Mouse (Mus musculus) spleen, adult 2 months (tissue): ENCODE results near the gene Lrfn3. TPM values are rescaled to one million over a fixed set of nuclear protein-coding genes. Genes with fewer than 3 reads are reported as not detected.

Source experiments
- DNase-seq, 2 experiments: peaks; one replicate each; pipeline versions ENCODE4 v3.0.0 to v3.0.0-alpha.2; 2012 to 2021; ENCODE audit warnings: low spot score in 2 of 2, low read depth in 1 of 2
- H3K27ac ChIP-seq: fragments of 200-500 bp; 2 replicates; pipeline ENCODE4 v1.5.1; 2012; ENCODE audit warnings: low read length, inconsistent platforms; ENCODE audit not compliant: insufficient read depth
- H3K27me3 ChIP-seq: fragments of 200-500 bp; 2 replicates; pipeline ENCODE4 v1.6.1; 2012; ENCODE audit warnings: mild to moderate bottlenecking, moderate library complexity, low read length, inconsistent platforms; ENCODE audit not compliant: control insufficient read depth, insufficient read depth
- H3K36me3 ChIP-seq: fragments of 200-500 bp; 2 replicates; pipeline ENCODE4 v1.6.1; 2012; ENCODE audit warnings: mild to moderate bottlenecking, low read length, inconsistent platforms; ENCODE audit not compliant: control insufficient read depth, insufficient read depth
- H3K4me1 ChIP-seq: fragments of 200-500 bp; 2 replicates; pipeline ENCODE4 v1.6.1; 2011; ENCODE audit warnings: inconsistent platforms; ENCODE audit not compliant: control insufficient read depth, insufficient read depth, insufficient read length
- H3K4me3 ChIP-seq: fragments of 200-500 bp; 2 replicates; pipeline ENCODE4 v1.5.1; 2011; ENCODE audit warnings: mild to moderate bottlenecking, inconsistent platforms; ENCODE audit not compliant: insufficient read depth, insufficient read length; ENCODE audit errors: extremely low read depth
- CTCF ChIP-seq: fragments of 200-500 bp; IDR thresholded peaks from 2 replicates; pipeline ENCODE4 v1.5.1; 2011; ENCODE audit warnings: mild to moderate bottlenecking, inconsistent platforms; ENCODE audit not compliant: insufficient read depth, insufficient read length, insufficient replicate concordance; ENCODE audit errors: extremely low read depth
- POLR2A ChIP-seq: fragments of 200-500 bp; IDR thresholded peaks from 2 replicates; pipeline ENCODE4 v1.6.1; 2011; ENCODE audit warnings: low read depth, low read length, inconsistent platforms
- WGBS: fragments of 180-500 bp; shearing (Covaris S2); methylation state at CpG from one replicate; pipeline ENCODE4 v1.1.7; 2018; 5-methylcytosine and 5-hydroxymethylcytosine counted together
- polyA plus RNA-seq: library from polyadenylated mRNA; depleted of rRNA; stranded (reverse); fragments of >200 nt; gene quantifications from 2 replicates; pipeline ENCODE4 v1.2.3, GENCODE M21; 2012

The Lrfn3 gene
- polyA plus RNA-seq, 1 experiment = 2.7 TPM

DNA sequence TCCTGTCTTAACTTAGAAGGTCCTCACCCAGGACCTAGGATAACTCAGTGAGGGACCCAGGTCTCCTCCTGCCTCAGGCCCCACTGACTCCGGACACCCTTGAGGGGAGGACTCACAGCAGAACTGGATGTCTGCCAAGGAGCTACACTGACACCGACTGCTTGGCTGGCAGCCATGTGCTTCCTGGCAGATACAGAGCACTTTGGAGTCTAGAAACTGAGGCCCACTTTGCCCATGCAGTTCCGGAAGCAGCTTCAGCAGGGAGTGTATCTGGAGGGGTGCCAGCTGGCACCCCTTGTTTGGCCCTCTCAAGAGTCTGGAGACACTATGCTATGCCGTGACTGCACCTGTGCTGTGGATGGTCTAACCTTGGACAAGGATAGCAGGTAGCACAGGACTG lies 29.1 kb downstream of the Lrfn3 start:
- DNase-seq = no peak
- no peaks in the 10 kb centered on the region for H3K27me3 ChIP-seq
- no peaks in the 10 kb centered on the region for H3K36me3 ChIP-seq
- 5% methylated on average over 4 of the region's 4 CpGs for WGBS
- H3K4me3 ChIP-seq = no peak overlapping the region
- H3K4me1 ChIP-seq = peaks cover 2% of the 10 kb centered on the region; the same call in 1 of the 2 replicates
- TF ChIP-seq CTCF = no peak
- H3K27ac ChIP-seq = no peak overlapping the region

GRCm38 (mm10) chr7:30332622-30333259 lies 29.8 kb downstream of the Lrfn3 start:
- Histone ChIP-seq H3K4me1 (peaks cover 2% of the 10 kb centered on the region; the same call in 1 of the 2 replicates), H3K4me3 (no peak overlapping the region), H3K36me3 (no peaks in the 10 kb centered on the region), H3K27ac (no peak overlapping the region), H3K27me3 (no peaks in the 10 kb centered on the region)
- TF ChIP-seq POLR2A (no peak), CTCF (no peak)
- DNase-seq = no peak
- WGBS = 40% methylated on average over 18 of the region's 18 CpGs

GRCm38 (mm10) chr7:30331887-30332286 lies 30.7 kb downstream of the Lrfn3 start:
- Histone ChIP-seq H3K27me3 (no peaks in the 10 kb centered on the region), H3K4me1 (peaks cover 2% of the 10 kb centered on the region; the same call in 1 of the 2 replicates), H3K27ac (no peak overlapping the region), H3K4me3 (peak overlapping the region; percentile 17; the same call in 1 of the 2 replicates), H3K36me3 (no peaks in the 10 kb centered on the region)
- peak; percentile 71 to 83 for DNase-seq
- WGBS = 13% methylated on average over 13 of the region's 13 CpGs
- TF ChIP-seq CTCF (peak; percentile 73; the same call in 1 of the 2 replicates), POLR2A (no peak)

GRCm38 (mm10) chr7:30328379-30328778 lies 34.2 kb downstream of the Lrfn3 start:
- Histone ChIP-seq H3K36me3 (no peaks in the 10 kb centered on the region), H3K27me3 (no peaks in the 10 kb centered on the region), H3K4me3 (no peak overlapping the region), H3K4me1 (peaks cover 2% of the 10 kb centered on the region; the same call in 1 of the 2 replicates), H3K27ac (no peak overlapping the region)
- no peak for TF ChIP-seq POLR2A
- TF ChIP-seq CTCF = no peak
- DNase-seq = no peak
- 80% methylated on average over 10 of the region's 10 CpGs for WGBS

GRCm38 (mm10) chr7:30327140-30327539 lies 35.4 kb downstream of the Lrfn3 start:
- no peak for DNase-seq
- WGBS = 59% methylated on average over 15 of the region's 15 CpGs
- no peak overlapping the region for H3K27ac ChIP-seq
- H3K36me3 ChIP-seq = no peaks in the 10 kb centered on the region
- no peaks in the 10 kb centered on the region for H3K27me3 ChIP-seq
- TF ChIP-seq CTCF (no peak), POLR2A (no peak)
- peaks cover under 1% of the 10 kb centered on the region; the same call in 1 of the 2 replicates for H3K4me1 ChIP-seq
- no peak overlapping the region for H3K4me3 ChIP-seq

DNA sequence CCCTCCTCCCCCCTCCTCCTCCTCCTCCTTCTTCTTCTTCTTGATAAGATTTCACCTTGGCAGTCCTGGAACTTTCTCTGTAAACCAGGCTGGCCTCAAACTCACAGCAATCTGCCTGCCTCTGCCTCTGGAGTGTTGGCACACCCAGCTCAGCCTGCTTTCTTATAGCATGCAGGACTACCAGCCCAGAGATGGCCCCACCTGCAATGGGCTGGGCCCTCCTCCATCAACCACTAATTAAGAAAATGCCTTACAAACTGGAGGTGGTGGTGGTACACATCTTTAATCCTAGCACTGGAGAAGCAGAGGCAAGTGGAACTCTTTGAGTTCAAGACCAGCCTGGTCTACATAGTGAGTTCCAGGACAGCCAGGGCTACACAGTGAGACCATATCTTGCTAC lies 36.1 kb downstream of the Lrfn3 start:
- no peaks in the 10 kb centered on the region for H3K36me3 ChIP-seq
- H3K27me3 ChIP-seq = no peaks in the 10 kb centered on the region
- H3K27ac ChIP-seq = no peak overlapping the region
- H3K4me1 ChIP-seq = no peaks in the 10 kb centered on the region
- TF ChIP-seq CTCF (no peak), POLR2A (no peak)
- no peak for DNase-seq
- no peak overlapping the region for H3K4me3 ChIP-seq

GRCm38 (mm10) chr7:30325364-30325763 lies 37.2 kb downstream of the Lrfn3 start:
- Histone ChIP-seq H3K4me1 (peaks cover 5% of the 10 kb centered on the region; the same call in 1 of the 2 replicates), H3K36me3 (no peaks in the 10 kb centered on the region), H3K27me3 (no peaks in the 10 kb centered on the region), H3K27ac (no peak overlapping the region), H3K4me3 (no peak overlapping the region)
- peak; percentile 48 to 57 for DNase-seq
- no peak for TF ChIP-seq POLR2A
- peak; percentile 19; the same call in 1 of the 2 replicates for TF ChIP-seq CTCF
- 65% methylated on average over 2 of the region's 2 CpGs for WGBS
